Comparison of ENCODE assay signal across 15 mouse cellular contexts in the genomic region with DNA sequence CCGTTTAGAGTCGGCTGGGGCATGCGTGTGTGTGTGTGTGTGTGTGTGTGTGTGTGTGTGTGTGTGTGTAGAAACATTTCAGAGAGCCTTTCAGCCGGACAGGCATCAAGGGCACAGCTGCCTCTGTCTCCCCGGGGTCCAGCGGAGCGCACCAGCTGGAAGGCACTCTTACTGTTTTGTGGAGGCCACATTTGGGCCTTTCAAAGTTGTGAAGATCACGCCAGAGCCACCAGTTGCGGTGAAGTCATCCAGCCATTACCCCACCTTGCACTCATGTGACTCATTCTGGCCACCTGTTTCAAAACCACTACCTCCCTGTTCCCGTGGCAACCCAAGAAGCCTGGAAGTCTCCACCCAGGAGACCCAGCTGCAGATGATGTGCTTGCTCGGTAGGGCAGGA. TPM values are rescaled to one million over a fixed set of nuclear protein-coding genes. Genes with fewer than 3 reads are reported as not detected.
DNase-seq lines count a peak whose midpoint lies in the region; ATAC-seq and TF ChIP-seq lines count a peak whose summit lies in the region.
"Had no signal": no experiment of that assay in that cellular context is flagged by ENCODE, and none has a peak within 500 bp of the region (broad histone marks: within the 10 kb centered on the region; RNA-seq: fewer than 3 reads in every experiment).

No protein-coding gene starts in this region.

- no peak overlapping the region for H3K4me2 ChIP-seq in intestine, embryonic 15.5 days (replicated peaks)
- H3K4me2 ChIP-seq in intestine, embryonic 16.5 days (ENCODE audit: low read depth, low read length) = no peak overlapping the region
- H3K4me2 ChIP-seq in myocyte (ENCODE audit: low read depth) = no peak overlapping the region
- H3K4me2 ChIP-seq: liver, embryonic 15.5 days had no signal

- no peaks in the 10 kb centered on the region for H3K9me3 ChIP-seq in intestine, embryonic 15.5 days
- no peaks in the 10 kb centered on the region for H3K9me3 ChIP-seq in intestine, embryonic 16.5 days (ENCODE audit: control insufficient read depth, low read length)
- H3K9me3 ChIP-seq in E14TG2a.4 (ENCODE audit: low read length) = no peaks in the 10 kb centered on the region
- H3K9me3 ChIP-seq: liver, embryonic 15.5 days had no signal

- no peaks in the 10 kb centered on the region for H3K27me3 ChIP-seq in intestine, embryonic 15.5 days (replicated peaks)
- no peaks in the 10 kb centered on the region for H3K27me3 ChIP-seq in intestine, embryonic 16.5 days (replicated peaks; ENCODE audit: control insufficient read depth, insufficient read depth, low read length)
- H3K27me3 ChIP-seq in E14TG2a.4 (ENCODE audit: insufficient read depth, low read length) (no peaks in the 10 kb centered on the region), myocyte (ENCODE audit: control insufficient read depth, insufficient read depth, insufficient read length) (no peaks in the 10 kb centered on the region)
- H3K27me3 ChIP-seq: liver, embryonic 15.5 days had no signal

- intact Hi-C loops in gastrocnemius, adult 2 months (cut with DNase I) = no loop called here

- no peak overlapping the region for H3K4me3 ChIP-seq in gastrocnemius, adult 2 months
- H3K4me3 ChIP-seq in intestine, embryonic 15.5 days (replicated peaks) = no peak overlapping the region
- no peak overlapping the region for H3K4me3 ChIP-seq in intestine, embryonic 16.5 days (ENCODE audit: low read length)
- H3K4me3 ChIP-seq in E14TG2a.4 (replicated peaks; ENCODE audit: low read length) = peak overlapping the region; percentile 46; the same call in 1 of the 2 replicates
- H3K4me3 ChIP-seq in myocyte = no peak overlapping the region
- H3K4me3 ChIP-seq: liver, embryonic 15.5 days had no signal

- no peak for TF ChIP-seq POLR2A in myocyte (IDR thresholded peaks at IDR 0.05; ENCODE audit: insufficient read length, low read depth)

- ATAC-seq in intestine, embryonic 15.5 days = peak; percentile 21; the same call in 1 of the 2 replicates
- ATAC-seq in intestine, embryonic 16.5 days = no peak; the same call in 1 of the 2 replicates
- no peak for ATAC-seq in erythroblast, adult 5-6 weeks (replicated peaks; ENCODE audit: low FRiP score, poor library complexity, severe bottlenecking)
- ATAC-seq: forebrain, embryonic 14.5 days; inflammation-experienced regulatory T-cells, adult 6 months had no signal

- H3K9ac ChIP-seq in intestine, embryonic 15.5 days = no peak overlapping the region
- H3K9ac ChIP-seq in intestine, embryonic 16.5 days (ENCODE audit: low read depth, low read length) = no peak overlapping the region
- H3K9ac ChIP-seq: liver, embryonic 15.5 days had no signal

- 62% methylated on average over 11 of the region's 11 CpGs for WGBS in intestine, embryonic 15.5 days
- 62% methylated on average over 11 of the region's 11 CpGs for WGBS in intestine, embryonic 16.5 days

- 0 out of 2 replicates have a peak overlapping the region, but pooled peaks have one; percentile 24 for H3K27ac ChIP-seq in gastrocnemius, adult 2 months
- H3K27ac ChIP-seq in intestine, embryonic 15.5 days = no peak overlapping the region
- no peak overlapping the region for H3K27ac ChIP-seq in intestine, embryonic 16.5 days (ENCODE audit: low read length)
- H3K27ac ChIP-seq: liver, embryonic 15.5 days had no signal

- H3K4me1 ChIP-seq in intestine, embryonic 15.5 days (replicated peaks) = peaks cover 33% of the 10 kb centered on the region
- peaks cover 37% of the 10 kb centered on the region for H3K4me1 ChIP-seq in intestine, embryonic 16.5 days (ENCODE audit: control insufficient read depth, insufficient read depth, low read length)
- peaks cover 81% of the 10 kb centered on the region for H3K4me1 ChIP-seq in E14TG2a.4 (replicated peaks; ENCODE audit: low read depth, low read length)

- no peak for TF ChIP-seq CTCF in gastrocnemius, adult 2 months (IDR thresholded peaks at IDR 0.05)
- no peak for TF ChIP-seq CTCF in E14TG2a.4 (conservative IDR thresholded peaks at IDR 0.05; ENCODE audit: low read length)

- no peak overlapping the region for H3ac ChIP-seq in myocyte (ENCODE audit: control insufficient read depth, insufficient read length)

- no peaks in the 10 kb centered on the region for H3K79me2 ChIP-seq in myocyte (ENCODE audit: control insufficient read depth, insufficient read depth)

- no peak for DNase-seq in gastrocnemius, adult 2 months
- DNase-seq in gastrocnemius, adult 18-20 months (ENCODE audit: low spot score) = no peak
- DNase-seq in left cerebral cortex, adult 18-20 months (ENCODE audit: low spot score in 2 of 2) = no peak
- DNase-seq: cerebellum, adult 8-10 months; gastrocnemius, postnatal 25 days; right cerebral cortex, postnatal 4 days had no signal

- no peaks in the 10 kb centered on the region for H3K36me3 ChIP-seq in intestine, embryonic 15.5 days
- no peaks in the 10 kb centered on the region for H3K36me3 ChIP-seq in intestine, embryonic 16.5 days (ENCODE audit: control insufficient read depth, insufficient read depth, low read length)
- H3K36me3 ChIP-seq in E14TG2a.4 (ENCODE audit: insufficient read depth, low read length) = no peaks in the 10 kb centered on the region
- no peaks in the 10 kb centered on the region for H3K36me3 ChIP-seq in myocyte (ENCODE audit: control insufficient read depth, insufficient read depth)
- H3K36me3 ChIP-seq: liver, embryonic 15.5 days had no signal

TF ChIP-seq in myocyte, 11 proteins besides CTCF, POLR2A, EP300 and RAD21:
- no peak for TF ChIP-seq CEBPB (IDR thresholded peaks at IDR 0.05; ENCODE audit: insufficient read depth, poor library complexity, severe bottlenecking)
- TF ChIP-seq USF1 (IDR thresholded peaks at IDR 0.05; ENCODE audit: low read depth) = no peak
- peak; percentile 11 to 69 (median 54) for TF ChIP-seq MYOG (IDR thresholded peaks at IDR 0.05; ENCODE audit: control insufficient read depth in 1 of 3, insufficient read depth in 1 of 3, insufficient read length in 2 of 3, low read depth in 2 of 3)
- TF ChIP-seq E2F4 (IDR thresholded peaks at IDR 0.05; ENCODE audit: insufficient read depth) = no peak
- TF ChIP-seq POLR2AphosphoS2 (IDR thresholded peaks at IDR 0.05; ENCODE audit: insufficient read length, low read depth) = no peak
- TF ChIP-seq MYOD1 (IDR thresholded peaks at IDR 0.05; ENCODE audit: control insufficient read depth in 1 of 3, insufficient read length in 2 of 3, low read depth in 2 of 3) = peak in 2 of 3 experiments; percentile 51 to 72
- no peak for TF ChIP-seq TCF3 (IDR thresholded peaks at IDR 0.05; ENCODE audit: insufficient read length, low read depth)
- no peak for TF ChIP-seq REST (IDR thresholded peaks at IDR 0.05; ENCODE audit: insufficient read depth, insufficient read length)
- TF ChIP-seq SRF (IDR thresholded peaks at IDR 0.05; ENCODE audit: control insufficient read depth, insufficient read length, low read depth) = peak; percentile 2

RNA-seq across cellular contexts. Expression of gene Rcan1, which starts 44.8 kb away (rescaled TPM):
- total RNA-seq in gastrocnemius, adult 2 months (2021) = 10 to 100 TPM; 76.4 to 93.3 TPM
- 100 to 1,000 TPM in 1 of 2 experiments, 10 to 100 TPM in 1; 53.2 to 329 TPM for total RNA-seq in gastrocnemius, adult 18-20 months (2021)
- 23.5 and 24.0 TPM in 2 replicates for polyA plus RNA-seq in intestine, embryonic 15.5 days (2015; fragmentation: Nextera tagmentation; extraction: Ambion mirVana)
- polyA plus RNA-seq in intestine, embryonic 16.5 days (2015; fragmentation: Nextera tagmentation; extraction: Ambion mirVana) = 23.6 and 28.1 TPM in 2 replicates
- polyA plus RNA-seq in myocyte (2012; fragmentation: generic; extraction: Trizol) = 20.2 TPM
- not detected in 2 replicates for total RNA-seq in erythroblast, adult 5-6 weeks (2015; ENCODE audit: low replicate concordance)
- 2.0 and 12.4 TPM in 2 replicates for total RNA-seq in erythroblast, adult 5-6 weeks (2017; ENCODE audit: low replicate concordance)
- total RNA-seq in left cerebral cortex, adult 18-20 months (2021) = 10 to 100 TPM; 59.2 to 69.2 TPM

RNA-seq across cellular contexts. Expression of gene Clic6, which starts 59.7 kb away (rescaled TPM):
- not detected for total RNA-seq in gastrocnemius, adult 2 months (2021)
- under 1 TPM in 1 of 2 experiments, not detected in 1; 0.14 TPM for total RNA-seq in gastrocnemius, adult 18-20 months (2021)
- polyA plus RNA-seq in intestine, embryonic 15.5 days (2015; fragmentation: Nextera tagmentation; extraction: Ambion mirVana) = 80.6 and 81.8 TPM in 2 replicates
- 57.4 and 76.6 TPM in 2 replicates for polyA plus RNA-seq in intestine, embryonic 16.5 days (2015; fragmentation: Nextera tagmentation; extraction: Ambion mirVana)
- polyA plus RNA-seq in myocyte (2012; fragmentation: generic; extraction: Trizol) = not detected
- not detected in 2 replicates for total RNA-seq in erythroblast, adult 5-6 weeks (2015; ENCODE audit: low replicate concordance)
- total RNA-seq in erythroblast, adult 5-6 weeks (2017; ENCODE audit: low replicate concordance) = not detected in 2 replicates
- total RNA-seq in left cerebral cortex, adult 18-20 months (2021) = 1 to 10 TPM in 1 of 2 experiments, under 1 TPM in 1; 0.98 to 1.7 TPM
- total RNA-seq: gastrocnemius, postnatal 25 days; megakaryocyte, adult 5-6 weeks had no signal
- polyA plus RNA-seq: inflammation-experienced regulatory T-cells, adult 6 months had no signal

Comparison
In these comparisons a context has a peak if more than half of its experiments do, and no peak if none do; other contexts are left out.
1. RNA of gene Rcan1, which starts 44.8 kb away (total RNA-seq): 53.2 to 329 TPM in gastrocnemius, adult 18-20 months, 76.4 to 93.3 TPM in gastrocnemius, adult 2 months and 59.2 to 69.2 TPM in left cerebral cortex, adult 18-20 months; 2.0 to 12.4 TPM in erythroblast, adult 5-6 weeks; every median in the first group is over 4 times any median in the second.